Mouse (Mus musculus): Measurements from ENCODE around the gene Khdrbs1.

- TF ChIP-seq GATA1 (IDR thresholded peaks at IDR 0.05; ENCODE audit: low read length) (no peak), TAL1 (IDR thresholded peaks at IDR 0.05; ENCODE audit: low read length) (no peak)
Observed at GRCm38 (mm10) chr4:129701503-129702377, 40.4 kb downstream of the Khdrbs1 start.

Data from erythroblast, embryonic 14.5 days (primary cell).